In the genomic region with DNA sequence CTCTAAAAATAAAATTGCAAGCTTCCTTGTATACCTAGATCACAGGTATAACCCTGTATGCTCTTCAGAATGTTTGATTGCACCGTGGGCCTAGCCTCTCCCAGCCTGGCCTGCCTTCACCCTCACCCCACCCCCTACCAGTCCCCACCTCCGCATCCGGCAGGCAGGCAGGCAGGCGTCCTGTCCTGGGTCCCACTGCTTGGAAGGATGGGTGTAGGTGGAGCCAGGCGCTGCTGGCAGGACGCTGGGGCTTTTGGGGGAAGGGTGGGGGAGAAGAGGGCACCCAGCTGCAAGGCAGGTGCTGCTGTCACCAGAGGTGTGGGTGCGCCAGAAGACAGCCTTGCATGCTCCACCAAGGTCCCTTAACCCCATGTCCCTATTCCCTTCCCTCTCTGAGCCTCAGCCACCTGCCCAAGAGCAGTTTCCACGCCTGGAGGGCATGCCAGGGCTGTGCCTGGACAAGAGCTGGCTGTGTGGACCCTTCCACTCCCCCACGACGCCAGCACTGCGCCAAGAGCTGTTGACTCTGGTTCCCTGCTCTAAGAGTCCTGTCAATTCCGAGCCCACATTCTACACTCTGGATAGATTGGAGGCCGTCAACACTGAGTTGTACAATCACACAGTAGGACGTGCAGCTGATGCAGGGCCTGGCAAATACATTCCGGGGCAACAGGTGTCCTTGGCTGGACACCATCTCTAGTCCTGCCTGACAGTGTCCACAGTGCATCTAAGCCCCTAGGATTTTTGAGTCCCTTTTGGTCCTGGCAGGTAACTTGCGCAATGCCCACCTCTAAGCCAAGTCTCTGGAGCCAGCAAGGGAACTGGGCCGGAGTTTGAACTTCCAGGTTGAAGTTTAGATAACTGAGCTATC, we compare ENCODE assay signal across 15 mouse cellular contexts.
DNase-seq lines count a peak whose midpoint lies in the region; ATAC-seq lines count a peak whose summit lies in the region.
"Had no signal": no experiment of that assay in that cellular context is flagged by ENCODE, and none has a peak within 500 bp of the region (broad histone marks: within the 10 kb centered on the region; RNA-seq: fewer than 3 reads in every experiment).

No protein-coding gene starts in this region.

- H3K9ac ChIP-seq in kidney, embryonic 16.5 days (replicated peaks; ENCODE audit: low read length), result no peak overlapping the region
- H3K9ac ChIP-seq in stomach, embryonic 15.5 days, result no peak overlapping the region
- H3K9ac ChIP-seq: heart, embryonic 13.5 days; midbrain, embryonic 12.5 days; neural tube, embryonic 15.5 days had no signal

- ATAC-seq in kidney, embryonic 16.5 days (ENCODE audit: low FRiP score, low TSS enrichment), result 0 out of 2 replicates have a peak, but pooled peaks have one; percentile 21
- ATAC-seq in stomach, embryonic 15.5 days (ENCODE audit: insufficient read depth, low FRiP score, low read depth), result 0 out of 2 replicates have a peak, but pooled peaks have one; percentile 38
- no peak for ATAC-seq in erythroblast, adult 5-6 weeks (replicated peaks; ENCODE audit: low FRiP score, poor library complexity, severe bottlenecking)

- no peak overlapping the region for H3K4me2 ChIP-seq in kidney, embryonic 16.5 days (replicated peaks; ENCODE audit: low read depth, low read length)
- no peak overlapping the region for H3K4me2 ChIP-seq in stomach, embryonic 15.5 days
- H3K4me2 ChIP-seq: heart, embryonic 13.5 days; liver, embryonic 11.5 days; midbrain, embryonic 12.5 days; neural tube, embryonic 15.5 days had no signal

- no peaks in the 10 kb centered on the region for H3K9me3 ChIP-seq in kidney, embryonic 16.5 days (ENCODE audit: low read length)
- no peaks in the 10 kb centered on the region for H3K9me3 ChIP-seq in stomach, embryonic 15.5 days
- H3K9me3 ChIP-seq: heart, embryonic 13.5 days; midbrain, embryonic 12.5 days; neural tube, embryonic 15.5 days had no signal

- DNase-seq in kidney, adult 18-20 months, result no peak
- DNase-seq in CD4-positive helper T cell, adult 2 months (ENCODE audit: low read depth, low spot score), result peak; percentile 66
- peak; percentile 65 for DNase-seq in CD4-positive, CD25-positive, alpha-beta regulatory T cell, adult 2 months (ENCODE audit: low read depth, low spot score)
- no peak for DNase-seq in frontal cortex, adult 2 months (ENCODE audit: extremely low spot score in 1 of 2, low spot score in 1 of 2)
- DNase-seq: cerebellum, postnatal 25 days; kidney, adult 8-10 months; layer of hippocampus, adult 9-11 months; right cerebral cortex, postnatal 14 days had no signal

- 71% methylated on average over 16 of the region's 17 CpGs for WGBS in kidney, embryonic 16.5 days
- 69% methylated on average over 17 of the region's 17 CpGs for WGBS in stomach, embryonic 15.5 days

- no peaks in the 10 kb centered on the region for H3K27me3 ChIP-seq in kidney, embryonic 16.5 days (ENCODE audit: insufficient read depth, low read length)
- H3K27me3 ChIP-seq in stomach, embryonic 15.5 days (replicated peaks), result no peaks in the 10 kb centered on the region
- H3K27me3 ChIP-seq: neural tube, embryonic 15.5 days had no signal

- no peak overlapping the region for H3K4me3 ChIP-seq in kidney, embryonic 16.5 days (ENCODE audit: low read length)
- H3K4me3 ChIP-seq in stomach, embryonic 15.5 days (replicated peaks), result no peak overlapping the region
- H3K4me3 ChIP-seq: heart, embryonic 13.5 days; midbrain, embryonic 12.5 days; neural tube, embryonic 15.5 days had no signal

- no peaks in the 10 kb centered on the region for H3K36me3 ChIP-seq in kidney, embryonic 16.5 days (ENCODE audit: insufficient read depth, low read length)
- no peaks in the 10 kb centered on the region for H3K36me3 ChIP-seq in stomach, embryonic 15.5 days
- H3K36me3 ChIP-seq: heart, embryonic 13.5 days; midbrain, embryonic 12.5 days; neural tube, embryonic 15.5 days had no signal

- H3K27ac ChIP-seq in kidney, embryonic 16.5 days (ENCODE audit: low read length), result no peak overlapping the region
- no peak overlapping the region for H3K27ac ChIP-seq in stomach, embryonic 15.5 days
- H3K27ac ChIP-seq: heart, embryonic 13.5 days; midbrain, embryonic 12.5 days; neural tube, embryonic 15.5 days had no signal

- peaks cover 24% of the 10 kb centered on the region for H3K4me1 ChIP-seq in kidney, embryonic 16.5 days (ENCODE audit: insufficient read depth, low read length)
- H3K4me1 ChIP-seq in stomach, embryonic 15.5 days, result peaks cover 11% of the 10 kb centered on the region; the same call in 1 of the 2 replicates

Comparison
In these comparisons a context has a peak if more than half of its experiments do, and no peak if none do; other contexts are left out.
1. DNase-seq: peak in CD4-positive helper T cell, adult 2 months (single experiment) and CD4-positive, CD25-positive, alpha-beta regulatory T cell, adult 2 months (single experiment); none in kidney, adult 18-20 months (single experiment) and frontal cortex, adult 2 months (0 of 2).